Mouse (Mus musculus) E14TG2a.4 (cell line): ENCODE results near the gene Vmp1.

Experiments
- CTCF ChIP-seq: conservative IDR thresholded peaks from 2 replicates; pipeline ENCODE4 v1.5.1; 2014; ENCODE audit warnings: low read length
- NANOG ChIP-seq: IDR thresholded peaks from 2 replicates; pipeline ENCODE4 v1.6.1; 2014; ENCODE audit warnings: borderline replicate concordance, low read length, mixed read lengths
- POU5F1 ChIP-seq: IDR thresholded peaks from 2 replicates; pipeline ENCODE4 v1.6.1; 2014; ENCODE audit warnings: low read length, borderline replicate concordance

DNA sequence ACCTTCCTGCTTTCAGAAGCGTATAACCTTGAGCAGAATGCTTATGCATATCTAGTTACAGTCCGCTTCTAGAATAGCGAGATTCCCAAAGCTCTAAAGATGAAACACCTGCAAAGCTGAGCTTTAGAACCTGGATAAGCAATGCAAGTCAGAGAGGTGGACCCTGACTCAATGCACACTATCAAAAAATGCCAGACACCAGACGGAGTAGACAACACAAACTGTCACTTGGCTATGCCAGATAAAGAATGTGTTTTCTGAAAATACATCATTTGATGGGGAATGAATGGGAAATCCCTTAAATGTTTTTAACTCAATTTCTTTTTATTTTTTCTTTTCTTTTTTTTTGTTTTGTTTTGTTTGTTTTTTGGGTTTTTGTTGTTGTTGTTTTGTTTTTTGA lies 8.1 kb downstream of the Vmp1 start:
- TF ChIP-seq CTCF (no peak), POU5F1 (no peak), NANOG (no peak)
